Mouse (Mus musculus) cortical plate, adult 2 months (tissue): ENCODE measurements at regions not wholly inside any gene's neighbourhood (a gene's known extent, or its start where the extent isn't known, plus 50 kb on each side); places are given as distances from the start of the nearest gene placed in this dataset.

Experiments
- CTCF ChIP-seq: fragments of 200-500 bp; IDR thresholded peaks from 2 replicates; pipeline ENCODE4 v1.5.1; 2011; ENCODE audit warnings: mild to moderate bottlenecking, control low read depth, low read length; ENCODE audit not compliant: insufficient read depth; ENCODE audit errors: extremely low read depth
- POLR2A ChIP-seq: fragments of 200-500 bp; IDR thresholded peaks from 2 replicates; pipeline ENCODE4 v1.6.1; 2011; ENCODE audit warnings: mild to moderate bottlenecking, low read length, control low read depth; ENCODE audit not compliant: insufficient read depth; ENCODE audit errors: extremely low read depth

- no peak for TF ChIP-seq POLR2A
- TF ChIP-seq CTCF: no peak
Measured at GRCm38 (mm10) chr4:30932358-30932757, 1031.5 kb upstream of the Map3k7 start.
